Mouse (Mus musculus) neural tube, embryonic 12.5 days (tissue): ENCODE results near the gene Zbtb40. TPM values are rescaled to one million over a fixed set of nuclear protein-coding genes. Genes with fewer than 3 reads are reported as not detected.

Experiments
- ATAC-seq: fragments of 200-750 bp; cut with Nextera tagmentation; 2 replicates; pipeline ENCODE4 v1.8.0; 2017; ENCODE audit warnings: low read depth, mild to moderate bottlenecking, moderate TSS enrichment, moderate library complexity; ENCODE audit not compliant: low FRiP score
- H3K27ac ChIP-seq: fragments of 300-500 bp; sonication (generic); 2 replicates; pipeline ENCODE4 v1.5.1; 2016
- H3K27me3 ChIP-seq: fragments of 300-500 bp; sonication (generic); replicated peaks from 2 replicates; pipeline ENCODE4 v1.6.1; 2016; ENCODE audit warnings: mild to moderate bottlenecking
- H3K36me3 ChIP-seq: fragments of 300-500 bp; sonication (generic); 2 replicates; pipeline ENCODE4 v1.6.1; 2016; ENCODE audit warnings: mild to moderate bottlenecking
- H3K4me1 ChIP-seq: fragments of 300-500 bp; sonication (generic); 2 replicates; pipeline ENCODE4 v1.6.1; 2016
- H3K4me2 ChIP-seq: fragments of 300-500 bp; sonication (generic); replicated peaks from 2 replicates; pipeline ENCODE4 v1.6.1; 2016; ENCODE audit warnings: mild to moderate bottlenecking
- H3K4me3 ChIP-seq: fragments of 300-500 bp; sonication (generic); 2 replicates; pipeline ENCODE4 v1.5.1; 2016
- H3K9ac ChIP-seq: fragments of 300-500 bp; sonication (generic); 2 replicates; pipeline ENCODE4 v1.6.1; 2016; ENCODE audit warnings: mild to moderate bottlenecking
- H3K9me3 ChIP-seq: fragments of 300-500 bp; sonication (generic); 2 replicates; pipeline ENCODE4 v1.6.1; 2016; ENCODE audit warnings: mild to moderate bottlenecking
- WGBS: fragments of 180-500 bp; shearing (Covaris S2); methylation state at CpG from one replicate; pipeline ENCODE4 v1.1.7; 2016; 5-methylcytosine and 5-hydroxymethylcytosine counted together
- polyA plus RNA-seq: library from polyadenylated mRNA; unstranded; fragments of >200 nt; fragmentation: Nextera tagmentation; extraction: Ambion mirVana; gene quantifications from 2 replicates; pipeline ENCODE4 v1.2.1, GENCODE M21; 2016

The Zbtb40 gene
- polyA plus RNA-seq, 1 experiment from 2014 or later: 6.3 TPM

DNA sequence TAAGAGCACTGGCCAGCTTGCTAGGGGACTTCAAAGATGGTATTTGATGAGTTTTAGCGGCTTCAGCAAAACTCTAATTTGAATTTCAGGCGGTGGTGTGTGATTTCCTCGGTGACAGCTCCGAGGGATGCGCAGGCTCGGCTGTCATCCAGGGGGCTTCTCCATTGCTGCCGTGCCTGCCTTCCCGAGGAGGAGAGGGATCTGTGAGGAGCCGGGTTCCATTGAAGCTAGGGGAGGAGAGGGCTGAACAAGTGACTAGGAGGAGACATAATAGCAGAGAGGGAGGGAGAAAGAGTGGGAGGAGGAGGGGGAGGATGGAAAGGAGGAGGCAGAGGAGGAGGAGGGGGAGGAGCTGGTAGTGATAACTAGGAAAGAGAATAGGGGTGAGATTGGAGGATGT, 81.1 kb downstream of the Zbtb40 start:
- 26% methylated on average over 9 of the region's 9 CpGs for WGBS
- Histone ChIP-seq H3K36me3 (no peaks in the 10 kb centered on the region), H3K4me2 (no peak overlapping the region), H3K4me3 (no peak overlapping the region), H3K27ac (no peak overlapping the region), H3K9ac (no peak overlapping the region), H3K4me1 (peaks cover 63% of the 10 kb centered on the region), H3K9me3 (no peaks in the 10 kb centered on the region), H3K27me3 (peaks cover 26% of the 10 kb centered on the region)
- ATAC-seq: no peak

DNA sequence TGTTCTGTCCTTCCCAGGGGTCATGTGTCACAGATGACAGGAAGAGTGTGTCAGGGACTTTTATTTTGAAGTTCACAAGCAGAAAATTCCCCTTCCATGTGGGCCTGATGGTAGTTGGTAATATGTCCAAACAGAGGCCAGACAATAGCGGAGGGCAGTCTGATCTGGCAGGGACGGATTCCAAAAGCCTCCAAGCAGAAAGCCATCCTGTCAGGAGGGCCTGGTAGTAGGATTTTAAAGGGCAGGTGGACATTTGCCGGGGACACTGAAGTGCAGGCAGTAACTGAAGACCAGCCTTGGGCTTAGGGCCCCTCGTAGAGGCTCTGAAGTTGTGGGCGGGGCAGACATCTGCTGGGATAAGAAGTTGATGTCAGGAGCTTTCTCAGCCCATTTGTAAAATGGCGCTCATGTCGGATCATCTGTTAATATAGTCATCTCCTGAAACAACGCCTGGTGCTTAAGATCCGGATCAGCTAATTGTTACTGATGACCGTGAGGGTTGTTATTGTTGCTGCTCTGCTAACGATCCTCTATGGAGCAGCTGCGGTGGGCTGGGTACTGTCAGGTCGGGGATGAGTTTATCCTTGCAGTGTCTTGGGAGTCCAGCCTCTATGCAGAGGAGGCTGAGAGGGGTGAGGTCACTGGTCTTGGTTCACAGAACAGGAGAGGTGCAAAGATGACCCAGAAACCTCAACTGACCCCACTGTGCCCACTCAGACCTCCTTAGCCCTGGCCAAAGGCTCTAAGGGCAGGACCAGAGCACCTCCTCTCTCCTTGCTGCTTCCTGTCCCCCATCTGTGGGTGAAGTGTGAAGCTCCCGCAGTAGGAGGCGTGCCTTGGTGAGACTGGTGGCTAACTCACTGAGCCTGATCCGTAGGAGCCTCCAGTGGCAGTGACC, 81.9 kb downstream of the Zbtb40 start:
- Histone ChIP-seq H3K4me1 (peaks cover 71% of the 10 kb centered on the region), H3K27me3 (peaks cover 26% of the 10 kb centered on the region), H3K36me3 (no peaks in the 10 kb centered on the region), H3K27ac (no peak overlapping the region), H3K4me3 (no peak overlapping the region), H3K4me2 (no peak overlapping the region; the same call in 1 of the 2 replicates), H3K9ac (no peak overlapping the region), H3K9me3 (no peaks in the 10 kb centered on the region)
- no peak for ATAC-seq
- WGBS: 27% methylated on average over 16 of the region's 16 CpGs

DNA sequence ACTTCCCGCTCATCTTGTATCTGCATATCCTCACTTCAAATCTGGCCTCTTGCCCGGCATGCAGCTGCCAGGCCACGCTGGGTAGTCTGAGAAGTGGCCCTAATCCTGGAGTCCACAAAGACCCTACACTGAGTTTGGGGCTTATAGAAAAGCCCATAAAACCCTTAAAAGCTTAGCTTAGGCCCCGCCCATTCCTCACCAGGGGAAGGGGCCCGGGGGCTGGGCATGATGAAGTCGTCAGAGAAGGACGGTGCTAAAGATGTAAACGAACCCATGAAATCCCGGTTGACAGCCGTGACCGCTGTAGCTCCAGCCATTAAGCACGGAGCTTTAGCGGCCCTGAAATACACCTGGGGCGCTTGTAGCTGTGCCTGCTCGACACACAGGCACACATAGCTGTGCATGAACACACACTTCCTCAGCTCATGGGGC, 83.6 kb downstream of the Zbtb40 start:
- Histone ChIP-seq H3K9ac (no peak overlapping the region), H3K4me2 (no peak overlapping the region; the same call in 1 of the 2 replicates), H3K36me3 (no peaks in the 10 kb centered on the region), H3K27ac (no peak overlapping the region), H3K4me3 (no peak overlapping the region), H3K4me1 (peaks cover 78% of the 10 kb centered on the region), H3K27me3 (peaks cover 26% of the 10 kb centered on the region), H3K9me3 (no peaks in the 10 kb centered on the region)
- WGBS: 9% methylated on average over 15 of the region's 15 CpGs
- ATAC-seq: no peak

DNA sequence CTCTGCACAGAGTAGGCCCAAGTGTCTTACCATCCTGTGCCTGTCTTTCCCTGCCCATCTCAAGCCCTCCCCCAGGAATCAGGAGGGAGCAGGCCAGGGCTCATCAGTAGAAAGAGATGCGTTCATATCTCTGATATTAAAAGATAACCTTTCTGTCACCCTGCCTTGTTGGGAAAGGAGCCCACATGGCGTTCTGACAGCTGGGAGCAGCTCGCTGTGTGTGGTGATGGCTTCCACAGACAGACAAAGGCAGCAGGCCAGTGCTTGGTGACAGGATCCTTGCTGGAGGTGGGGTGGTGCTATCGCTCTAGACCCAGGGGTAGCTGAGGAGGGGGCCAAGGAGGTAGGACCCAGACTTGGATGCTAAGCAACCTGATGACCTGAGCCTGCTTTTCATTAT, 86.2 kb downstream of the Zbtb40 start:
- WGBS: 56% methylated on average over 4 of the region's 4 CpGs
- peaks cover 62% of the 10 kb centered on the region for H3K4me1 ChIP-seq
- no peaks in the 10 kb centered on the region for H3K9me3 ChIP-seq
- H3K27ac ChIP-seq: no peak overlapping the region
- H3K4me3 ChIP-seq: no peak overlapping the region
- no peaks in the 10 kb centered on the region for H3K36me3 ChIP-seq
- H3K27me3 ChIP-seq: peaks cover 35% of the 10 kb centered on the region
- H3K9ac ChIP-seq: no peak overlapping the region
- no peak overlapping the region for H3K4me2 ChIP-seq
- no peak for ATAC-seq

DNA sequence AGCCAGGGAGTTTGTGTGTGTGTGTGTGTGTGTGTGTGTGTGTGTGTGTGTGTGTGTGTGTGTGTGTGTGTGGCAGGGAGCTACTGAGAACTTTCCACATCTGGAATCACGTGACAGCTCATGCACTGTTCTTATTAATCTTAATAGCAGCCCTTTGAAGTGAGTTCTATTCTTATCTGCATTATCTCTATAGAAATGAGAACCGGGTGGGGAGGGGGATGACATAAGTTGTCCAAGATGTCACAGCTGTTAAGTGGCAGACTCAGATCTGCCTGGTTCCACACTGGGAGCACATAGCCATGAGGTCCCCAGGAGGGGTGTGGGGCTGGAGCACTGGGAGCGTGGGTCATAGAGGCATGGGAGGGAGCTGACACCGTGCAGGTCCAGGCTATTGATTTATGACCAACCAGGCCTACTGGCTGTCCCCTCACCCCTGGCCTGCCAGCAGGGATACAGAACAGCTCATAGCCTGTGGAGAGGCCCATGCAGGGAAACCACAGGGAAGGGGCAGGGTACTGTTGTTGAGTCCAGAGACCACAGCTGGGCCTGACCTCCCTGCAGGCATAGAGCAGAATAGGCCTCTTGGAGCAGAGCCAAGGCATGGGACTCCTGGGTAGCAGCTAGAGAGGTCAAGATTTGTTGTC, 86.8 kb downstream of the Zbtb40 start:
- peaks cover 36% of the 10 kb centered on the region for H3K27me3 ChIP-seq
- no peak overlapping the region for H3K27ac ChIP-seq
- H3K4me1 ChIP-seq: peaks cover 62% of the 10 kb centered on the region
- no peak for ATAC-seq
- H3K9ac ChIP-seq: no peak overlapping the region
- no peak overlapping the region for H3K4me2 ChIP-seq
- H3K4me3 ChIP-seq: no peak overlapping the region
- no peaks in the 10 kb centered on the region for H3K9me3 ChIP-seq
- WGBS: 22% methylated on average over 4 of the region's 4 CpGs
- H3K36me3 ChIP-seq: no peaks in the 10 kb centered on the region

DNA sequence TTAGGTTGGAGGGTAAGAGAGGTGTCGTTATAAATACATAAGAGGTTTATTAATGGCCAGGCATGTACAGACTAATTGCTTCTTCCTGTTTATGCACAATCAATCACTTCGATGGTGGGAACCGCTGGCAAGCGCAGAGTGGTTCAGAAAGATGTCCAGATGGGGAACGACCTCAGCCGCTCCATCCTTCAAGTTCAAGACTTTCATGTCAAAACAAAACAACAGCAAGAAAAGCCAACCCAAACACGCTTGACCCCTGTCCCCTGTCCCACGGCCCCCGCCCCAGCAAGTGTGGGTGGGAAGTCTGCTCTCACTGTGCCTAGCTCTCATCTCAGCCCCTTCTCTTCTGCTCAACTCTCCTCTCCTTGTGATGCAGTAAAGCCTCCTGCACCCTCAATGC, 88.0 kb downstream of the Zbtb40 start:
- peaks cover 37% of the 10 kb centered on the region for H3K27me3 ChIP-seq
- no peaks in the 10 kb centered on the region for H3K9me3 ChIP-seq
- H3K4me2 ChIP-seq: no peak overlapping the region
- ATAC-seq: no peak
- no peaks in the 10 kb centered on the region for H3K36me3 ChIP-seq
- H3K9ac ChIP-seq: no peak overlapping the region
- H3K4me1 ChIP-seq: peaks cover 56% of the 10 kb centered on the region
- no peak overlapping the region for H3K27ac ChIP-seq
- no peak overlapping the region for H3K4me3 ChIP-seq
- 48% methylated on average over 9 of the region's 9 CpGs for WGBS

DNA sequence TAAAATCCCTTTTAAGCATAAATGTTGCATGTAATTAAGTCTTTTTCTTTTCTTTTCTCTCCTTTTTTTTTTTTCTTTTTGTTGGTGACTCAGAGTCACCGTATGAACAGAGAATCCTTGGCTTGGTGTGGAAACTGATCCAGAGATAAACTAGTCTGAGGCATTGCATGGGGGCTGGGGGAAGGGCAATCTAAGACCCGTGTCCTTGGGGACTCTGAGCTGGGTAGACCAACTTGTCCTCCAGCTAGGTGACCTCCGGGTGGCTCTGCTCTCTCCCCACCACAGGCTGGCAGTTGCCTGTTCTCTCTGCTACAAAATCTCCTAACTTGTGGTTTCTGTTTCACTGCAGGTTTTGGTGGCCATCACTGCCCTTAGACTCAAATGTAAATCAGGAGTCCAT, 88.5 kb downstream of the Zbtb40 start:
- Histone ChIP-seq H3K4me2 (no peak overlapping the region), H3K4me3 (no peak overlapping the region), H3K9me3 (no peaks in the 10 kb centered on the region), H3K9ac (no peak overlapping the region), H3K27ac (no peak overlapping the region), H3K36me3 (no peaks in the 10 kb centered on the region), H3K4me1 (peaks cover 51% of the 10 kb centered on the region), H3K27me3 (peaks cover 38% of the 10 kb centered on the region)
- no peak for ATAC-seq
- 59% methylated on average over 3 of the region's 3 CpGs for WGBS

DNA sequence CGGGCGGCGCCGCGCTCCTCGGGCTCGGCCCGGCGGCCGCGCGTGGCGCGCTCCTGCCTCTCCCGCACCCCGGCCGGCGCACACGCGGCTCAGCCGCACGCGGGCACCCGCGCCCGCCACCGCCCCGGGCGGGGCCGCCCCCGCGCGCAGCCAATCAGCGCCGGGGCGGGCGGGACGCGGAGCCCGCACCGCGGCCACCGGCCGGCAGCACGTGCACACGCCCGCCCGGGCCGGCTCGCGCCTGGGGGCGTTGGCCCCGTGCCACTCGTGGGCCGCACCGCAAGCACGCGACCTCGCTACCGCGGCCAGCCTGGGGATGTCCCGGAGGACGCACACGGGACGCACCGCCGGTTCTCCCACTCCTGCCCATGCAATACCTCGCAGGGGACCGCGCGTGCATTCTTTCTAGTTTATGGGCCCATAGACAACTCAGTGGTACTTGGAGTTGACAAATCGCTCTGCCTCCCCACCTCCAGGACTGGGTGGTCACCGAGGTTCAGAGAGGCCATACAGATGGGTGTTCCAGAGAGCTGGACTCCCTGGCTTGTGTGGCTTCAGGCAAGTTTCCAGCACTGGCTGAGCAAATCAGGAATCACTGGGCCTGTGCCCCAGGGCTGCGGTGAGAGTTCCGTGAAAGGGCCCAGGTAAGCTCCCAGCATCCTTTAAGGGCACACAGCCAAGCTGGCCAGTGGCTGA, 91.7 kb downstream of the Zbtb40 start, which contains the start of gene Epha8:
TSS of gene Epha8 (minus strand) at position 66 of the 696 bp plus-strand sequence.
- H3K4me2 ChIP-seq: peak within 1 kb of the TSS; percentile 80
- H3K36me3 ChIP-seq: no peaks in the 10 kb centered on the region
- H3K27ac ChIP-seq: no peak within 1 kb of the TSS
- WGBS: 1% methylated on average over 49 of the region's 75 CpGs
- peak within 1 kb of the TSS; percentile 61 for H3K9ac ChIP-seq
- H3K9me3 ChIP-seq: no peaks in the 10 kb centered on the region
- H3K27me3 ChIP-seq: peaks cover 56% of the 10 kb centered on the region
- peaks cover 26% of the 10 kb centered on the region for H3K4me1 ChIP-seq
- peak within 1 kb of the TSS; percentile 49 for H3K4me3 ChIP-seq
- ATAC-seq: peak; percentile 19; the same call in 1 of the 2 replicates

DNA sequence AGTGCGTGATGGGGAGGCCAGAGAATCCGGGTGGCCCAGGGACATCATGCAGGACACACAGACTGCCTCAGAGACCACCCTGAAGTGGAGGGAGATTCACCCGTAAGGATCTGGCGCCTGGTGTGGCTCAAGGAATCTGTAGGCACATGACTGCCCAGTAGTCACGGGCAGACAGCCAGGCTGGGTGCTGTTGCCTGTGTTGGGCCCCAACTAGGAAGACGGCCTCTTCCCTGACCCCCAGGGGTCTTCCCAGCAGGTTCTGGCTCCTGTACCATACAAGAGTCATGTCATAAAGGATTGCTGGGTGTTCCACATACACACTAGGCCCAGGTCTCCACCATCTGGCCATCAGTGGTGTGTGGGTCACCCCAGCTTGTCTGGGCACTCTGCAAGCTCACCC, 94.0 kb downstream of the Zbtb40 start:
- Histone ChIP-seq H3K4me2 (peak overlapping the region; percentile 3; the same call in 1 of the 2 replicates), H3K4me1 (peaks cover 22% of the 10 kb centered on the region), H3K9ac (no peak overlapping the region), H3K4me3 (no peak overlapping the region), H3K27ac (no peak overlapping the region), H3K27me3 (peaks cover 56% of the 10 kb centered on the region), H3K9me3 (no peaks in the 10 kb centered on the region), H3K36me3 (no peaks in the 10 kb centered on the region)
- ATAC-seq: no peak
- WGBS: 71% methylated on average over 6 of the region's 6 CpGs

DNA sequence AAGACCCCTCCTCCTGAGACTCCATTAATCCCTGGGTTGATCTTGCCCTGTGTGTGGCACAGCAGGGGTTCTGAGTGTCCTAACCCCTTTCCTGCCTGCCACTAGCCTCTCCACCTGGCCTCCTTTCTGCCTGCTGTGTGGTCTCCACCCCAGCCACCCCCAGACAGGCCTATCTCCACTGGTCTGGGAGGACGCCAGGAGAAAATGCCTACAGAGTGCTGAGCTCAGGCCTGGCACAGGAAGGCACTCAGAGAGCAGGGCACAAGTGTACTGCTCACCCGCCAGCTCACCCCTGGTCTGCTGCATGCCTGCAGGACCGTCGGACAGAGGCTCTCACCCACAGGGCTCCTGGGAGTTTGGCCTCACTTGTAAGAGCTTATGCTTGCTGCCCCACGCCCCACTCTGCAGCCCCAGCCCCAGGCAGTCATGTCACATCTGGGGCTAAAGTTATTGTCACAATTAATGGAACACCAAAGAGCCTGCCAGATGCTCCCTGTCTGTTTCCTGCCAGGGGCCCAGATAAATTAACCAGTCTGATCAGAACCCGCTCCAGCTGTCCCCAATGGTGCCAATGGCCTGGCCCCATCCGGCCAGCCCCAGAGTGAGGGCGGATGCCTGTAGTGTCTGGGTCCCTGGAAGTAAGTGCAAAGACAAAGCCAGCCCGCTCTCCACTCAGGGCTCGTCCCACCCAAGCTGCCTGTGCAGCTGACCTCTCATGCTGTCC, 99.2 kb downstream of the Zbtb40 start:
- no peak overlapping the region for H3K4me2 ChIP-seq
- H3K27me3 ChIP-seq: peaks cover 17% of the 10 kb centered on the region
- H3K9ac ChIP-seq: no peak overlapping the region
- peaks cover 21% of the 10 kb centered on the region for H3K4me1 ChIP-seq
- no peaks in the 10 kb centered on the region for H3K36me3 ChIP-seq
- no peak overlapping the region for H3K27ac ChIP-seq
- no peak for ATAC-seq
- WGBS: 28% methylated on average over 10 of the region's 10 CpGs
- no peak overlapping the region for H3K4me3 ChIP-seq
- H3K9me3 ChIP-seq: no peaks in the 10 kb centered on the region

DNA sequence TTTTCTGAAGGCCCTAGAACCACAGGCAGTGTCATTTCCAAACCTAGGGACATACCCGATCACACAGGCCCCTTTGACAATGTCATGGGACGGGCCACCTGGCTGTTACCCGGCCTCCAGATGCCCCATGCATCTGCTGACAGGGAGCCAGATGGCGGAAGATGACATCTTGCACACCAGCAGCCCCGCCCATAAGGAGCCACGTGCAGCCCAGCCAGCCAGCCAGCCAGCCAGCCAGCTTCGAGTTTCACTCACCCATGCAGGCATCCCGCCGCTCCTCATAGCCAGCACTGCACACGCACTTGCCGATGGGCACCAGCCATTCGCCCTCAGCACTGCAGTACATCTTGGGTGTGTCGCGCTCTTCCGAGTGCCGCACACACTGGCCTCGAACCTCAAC, 103.2 kb downstream of the Zbtb40 start:
- Histone ChIP-seq H3K27ac (no peak overlapping the region), H3K9ac (no peak overlapping the region), H3K4me1 (peaks cover 33% of the 10 kb centered on the region), H3K4me2 (no peak overlapping the region), H3K9me3 (no peaks in the 10 kb centered on the region), H3K4me3 (no peak overlapping the region), H3K36me3 (no peaks in the 10 kb centered on the region), H3K27me3 (0 out of 2 replicates have a peak, but pooled peaks cover 6% of the 10 kb centered on the region)
- 59% methylated on average over 17 of the region's 17 CpGs for WGBS
- no peak for ATAC-seq
